Mouse (Mus musculus) lung, postnatal 0 days (tissue): ENCODE data around the gene Nufip1. TPM values are rescaled to one million over a fixed set of nuclear protein-coding genes. Genes with fewer than 3 reads are reported as not detected.

Source experiments
- ATAC-seq: fragments of 200-750 bp; cut with Nextera tagmentation; 2 replicates; pipeline ENCODE4 v1.8.0; 2017; ENCODE audit warnings: moderate library complexity
- DNase-seq: peaks from one replicate; pipeline ENCODE4 v3.0.0-alpha.2; 2016; ENCODE audit warnings: low spot score
- H3K27ac ChIP-seq: fragments of 300-500 bp; sonication (generic); 2 replicates; pipeline ENCODE4 v1.5.1; 2014; ENCODE audit warnings: antibody characterized with exemption, mild to moderate bottlenecking, low read length, mixed read lengths
- H3K27me3 ChIP-seq: fragments of 300-500 bp; sonication (generic); replicated peaks from 2 replicates; pipeline ENCODE4 v1.6.1; 2014; ENCODE audit warnings: low read length, mixed read lengths; ENCODE audit not compliant: insufficient read depth
- H3K36me3 ChIP-seq: fragments of 300-500 bp; sonication (generic); 2 replicates; pipeline ENCODE4 v1.6.1; 2014; ENCODE audit warnings: low read length, mixed read lengths; ENCODE audit not compliant: insufficient read depth
- H3K4me1 ChIP-seq: fragments of 300-500 bp; sonication (generic); 2 replicates; pipeline ENCODE4 v1.6.1; 2014; ENCODE audit warnings: antibody characterized with exemption, low read depth, low read length, mixed read lengths; ENCODE audit not compliant: insufficient read depth
- H3K4me2 ChIP-seq: fragments of 300-500 bp; sonication (generic); replicated peaks from 2 replicates; pipeline ENCODE4 v1.6.1; 2014; ENCODE audit warnings: low read depth, mild to moderate bottlenecking, low read length, moderate library complexity, mixed read lengths
- H3K4me3 ChIP-seq: fragments of 300-500 bp; sonication (generic); 2 replicates; pipeline ENCODE4 v1.5.1; 2014; ENCODE audit warnings: low read depth, low read length
- H3K9ac ChIP-seq: fragments of 300-500 bp; sonication (generic); replicated peaks from 2 replicates; pipeline ENCODE4 v1.6.1; 2014; ENCODE audit warnings: low read depth, mild to moderate bottlenecking
- H3K9me3 ChIP-seq: fragments of 300-500 bp; sonication (generic); 2 replicates; pipeline ENCODE4 v1.6.1; 2016; ENCODE audit warnings: low read length, mixed read lengths
- CTCF ChIP-seq: IDR thresholded peaks from 2 replicates; pipeline ENCODE4 v1.5.1; 2016; ENCODE audit warnings: antibody characterized with exemption, mild to moderate bottlenecking
- EP300 ChIP-seq: IDR thresholded peaks from 2 replicates; pipeline ENCODE4 v1.6.1; 2016; ENCODE audit warnings: antibody characterized with exemption, mild to moderate bottlenecking, control low read depth
- WGBS: fragments of 180-500 bp; shearing (Covaris S2); extraction: QIAGEN DNeasy Blood & Tissue Kit; methylation state at CpG from one replicate; pipeline ENCODE4 v1.1.7; 2014; 5-methylcytosine and 5-hydroxymethylcytosine counted together
- polyA plus RNA-seq: library from polyadenylated mRNA; unstranded; fragments of >200 nt; fragmentation: Nextera tagmentation; extraction: Ambion mirVana; gene quantifications from 2 replicates; pipeline ENCODE4 v1.2.1, GENCODE M21; 2015

Gene Nufip1
- polyA plus RNA-seq, 1 experiment from 2014 or later, result 6.1 TPM

GRCm38 (mm10) chr14:76185358-76185757 lies 74.7 kb downstream of the Nufip1 start:
- ATAC-seq (no peak), DNase-seq (no peak)
- Histone ChIP-seq H3K4me2 (no peak overlapping the region), H3K4me1 (peaks cover 3% of the 10 kb centered on the region; the same call in 1 of the 2 replicates), H3K36me3 (no peaks in the 10 kb centered on the region), H3K9me3 (no peaks in the 10 kb centered on the region), H3K27me3 (no peaks in the 10 kb centered on the region), H3K9ac (no peak overlapping the region), H3K27ac (no peak overlapping the region), H3K4me3 (no peak overlapping the region)
- 82% methylated on average over 5 of the region's 5 CpGs for WGBS
- TF ChIP-seq CTCF, result no peak
- no peak for TF ChIP-seq EP300

GRCm38 (mm10) chr14:76186299-76186698 lies 75.6 kb downstream of the Nufip1 start:
- Histone ChIP-seq H3K4me2 (no peak overlapping the region), H3K9ac (no peak overlapping the region), H3K27ac (no peak overlapping the region), H3K4me1 (peaks cover 3% of the 10 kb centered on the region; the same call in 1 of the 2 replicates), H3K4me3 (no peak overlapping the region), H3K36me3 (no peaks in the 10 kb centered on the region), H3K27me3 (no peaks in the 10 kb centered on the region), H3K9me3 (no peaks in the 10 kb centered on the region)
- no peak for DNase-seq
- no peak for ATAC-seq
- no peak for TF ChIP-seq EP300
- TF ChIP-seq CTCF, result no peak
- 55% methylated on average over 4 of the region's 4 CpGs for WGBS

Other genes with a start within 250 kb of the Nufip1 start
- gene Kctd4, start 155.9 kb upstream of the Nufip1 start, polyA plus RNA-seq, result 0.21 and 0.24 TPM in 2 replicates
- gene Gtf2f2, start 100.0 kb upstream of the Nufip1 start, polyA plus RNA-seq, result 21.4 and 21.7 TPM in 2 replicates
- gene Gpalpp1, start 131 bp upstream of the Nufip1 start, polyA plus RNA-seq, result 6.3 and 7.0 TPM in 2 replicates